Mouse (Mus musculus) layer of hippocampus, adult 11-12 months (tissue): ENCODE data around the gene Tep1.
"Not testable (repeated sequence)": the region's sequence is repeated elsewhere in the genome, so short reads cannot be mapped to it uniquely, and the experiment has no call there.

Experiments
- DNase-seq: peaks from one replicate; pipeline ENCODE4 v3.0.0; 2022; ENCODE audit warnings: low spot score

Gene Tep1

DNA sequence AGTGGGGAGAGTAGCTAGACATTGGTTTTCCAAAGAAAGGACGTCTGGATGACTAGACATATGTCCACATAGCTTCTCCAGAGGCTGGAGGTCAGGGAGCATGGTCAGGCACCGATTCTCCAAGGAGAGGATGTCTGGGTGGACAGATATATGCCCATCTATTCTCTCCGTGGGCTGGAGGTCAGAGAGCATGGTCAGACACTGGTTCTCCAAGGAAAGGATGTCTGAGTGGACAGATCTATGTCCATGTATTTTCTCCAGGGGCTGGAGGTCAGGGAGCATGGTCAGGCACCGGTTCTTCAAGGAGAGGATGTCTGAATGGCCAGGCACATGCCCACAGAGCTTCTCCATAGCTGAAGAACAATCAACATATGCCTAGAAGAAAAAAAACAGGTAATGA lies 2.1 kb downstream of the Tep1 start:
- no peak for DNase-seq

GRCm38 (mm10) chr14:50866966-50867365 lies 3.4 kb downstream of the Tep1 start:
- DNase-seq, result no peak

- DNase-seq, result not testable (repeated sequence)
Observed at GRCm38 (mm10) chr14:50865005-50865404, 5.4 kb downstream of the Tep1 start.

DNA sequence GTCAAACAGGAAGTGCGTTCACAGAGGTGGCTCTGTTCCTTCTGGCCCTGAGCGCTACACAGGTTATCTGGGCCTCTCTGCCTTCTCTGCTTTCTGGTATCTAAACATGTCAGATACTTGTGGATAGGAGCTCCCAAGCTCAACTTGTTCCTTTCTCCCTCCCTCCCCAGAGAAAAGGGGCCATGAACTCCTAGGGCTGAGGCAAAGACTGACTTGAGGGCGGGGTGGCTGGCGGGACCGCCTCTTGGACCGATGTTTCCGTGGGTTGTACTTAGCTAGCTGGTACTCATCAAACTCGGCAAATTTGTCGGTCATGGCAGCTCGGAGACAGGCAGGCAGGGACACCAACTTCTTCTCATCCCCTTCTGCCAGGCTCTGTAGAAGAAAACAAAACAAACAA lies 7.7 kb downstream of the Tep1 start:
- no peak for DNase-seq

DNA sequence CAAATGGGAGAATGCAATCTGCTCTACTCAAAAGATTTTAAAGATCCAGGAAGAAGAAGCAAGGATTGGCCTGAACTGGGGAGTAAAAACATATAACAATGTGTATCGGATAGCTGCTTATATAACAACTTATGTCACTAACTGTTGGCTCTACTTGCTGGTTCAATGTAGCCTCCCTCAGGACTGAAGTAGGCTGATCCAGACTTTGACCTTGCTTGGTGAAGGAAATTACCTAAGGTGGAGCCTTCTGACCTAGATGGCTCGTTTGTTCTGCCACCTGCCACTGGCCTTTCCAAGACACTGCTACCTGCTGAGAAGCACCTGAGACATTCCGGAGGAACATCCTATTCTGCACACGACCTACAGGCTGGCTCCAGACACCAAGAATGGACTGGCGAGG lies 14.6 kb downstream of the Tep1 start:
- DNase-seq, result no peak

GRCm38 (mm10) chr14:50837236-50837635 lies 33.1 kb downstream of the Tep1 start:
- DNase-seq, result no peak

DNA sequence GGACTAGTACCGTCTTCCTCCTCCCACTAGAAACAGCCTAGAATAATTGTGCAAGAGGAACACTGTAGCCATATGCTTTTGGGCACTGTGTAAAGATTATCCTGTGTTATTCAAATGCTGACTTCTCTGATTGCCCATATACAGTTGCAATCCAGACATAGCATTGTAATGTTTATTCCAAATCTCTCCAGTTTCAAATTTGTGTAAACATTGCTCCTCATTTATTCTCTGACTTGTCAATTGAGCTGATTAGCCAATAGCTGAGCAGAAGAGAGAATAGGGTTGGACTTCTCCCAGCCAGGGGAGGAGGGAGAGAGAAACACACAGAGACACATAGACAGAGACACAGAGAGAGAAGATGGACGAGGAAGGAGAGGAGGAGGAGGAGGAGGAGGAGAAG lies 35.9 kb downstream of the Tep1 start:
- DNase-seq, result no peak

- DNase-seq, result peak; percentile 60
Observed at GRCm38 (mm10) chr14:50833964-50834363, 36.4 kb downstream of the Tep1 start.

DNA sequence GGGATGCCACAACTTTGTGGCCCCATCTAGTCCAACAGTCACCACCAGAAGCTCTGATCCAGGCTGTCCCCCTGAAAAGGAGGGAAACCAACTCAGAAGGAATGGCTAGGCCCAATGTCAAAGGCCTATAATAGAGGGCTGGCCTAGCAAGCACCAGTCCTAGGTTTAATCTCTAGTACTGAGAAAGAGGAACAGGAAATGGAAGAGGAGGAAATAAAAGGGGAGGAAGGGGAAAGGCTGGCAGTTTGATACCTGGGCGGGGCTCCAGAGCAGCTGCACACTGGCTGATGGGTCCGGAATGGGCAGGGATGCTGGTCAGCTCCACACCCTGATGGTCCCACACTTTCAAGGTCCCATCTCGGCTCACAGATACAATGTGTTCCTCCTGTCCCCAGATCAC lies 40.5 kb downstream of the Tep1 start:
- DNase-seq, result no peak

DNA sequence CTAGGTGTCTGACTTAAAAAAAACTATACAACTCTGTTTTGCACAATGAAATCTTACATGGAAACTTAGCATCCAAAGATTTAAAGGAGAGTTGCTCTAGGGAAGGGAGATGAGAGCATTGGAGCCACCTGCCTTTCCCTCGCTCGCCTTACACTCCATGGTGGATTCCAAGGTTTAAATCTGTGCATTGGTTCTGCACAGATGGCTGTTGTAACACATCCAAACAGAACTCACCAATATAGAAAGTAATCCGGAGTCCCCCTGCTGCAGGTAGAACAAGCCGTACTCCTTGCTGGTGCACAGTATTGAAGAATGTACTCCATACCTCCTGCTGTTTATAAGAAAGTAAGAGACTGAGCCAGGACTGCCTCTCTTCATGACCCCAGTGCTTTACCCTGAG lies 43.8 kb downstream of the Tep1 start:
- peak; percentile 14 for DNase-seq

GRCm38 (mm10) chr14:50824219-50824618 lies 46.1 kb downstream of the Tep1 start:
- DNase-seq, result peak; percentile 22

GRCm38 (mm10) chr14:50823240-50823639 lies 47.1 kb downstream of the Tep1 start:
- no peak for DNase-seq

DNA sequence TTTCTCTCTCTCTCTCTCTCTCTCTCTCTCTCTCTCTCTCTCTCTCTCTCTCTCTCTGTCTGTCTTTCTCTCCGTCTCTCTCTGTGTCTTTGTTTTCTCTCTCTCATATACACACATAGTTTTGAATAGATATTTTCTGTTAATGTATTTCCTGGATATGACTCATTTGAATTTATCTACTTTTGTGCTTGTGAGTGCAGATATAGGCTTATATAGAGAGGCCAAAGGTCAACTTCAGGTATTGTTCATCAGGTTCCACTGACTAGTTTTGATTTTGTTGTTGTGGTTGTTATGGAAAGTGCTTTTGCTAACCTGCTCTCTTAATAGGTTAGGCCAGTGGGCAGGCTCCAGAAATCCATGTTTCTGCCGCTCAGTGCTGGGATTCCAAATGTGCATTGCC lies 57.3 kb downstream of the Tep1 start:
- DNase-seq, result no peak

DNA sequence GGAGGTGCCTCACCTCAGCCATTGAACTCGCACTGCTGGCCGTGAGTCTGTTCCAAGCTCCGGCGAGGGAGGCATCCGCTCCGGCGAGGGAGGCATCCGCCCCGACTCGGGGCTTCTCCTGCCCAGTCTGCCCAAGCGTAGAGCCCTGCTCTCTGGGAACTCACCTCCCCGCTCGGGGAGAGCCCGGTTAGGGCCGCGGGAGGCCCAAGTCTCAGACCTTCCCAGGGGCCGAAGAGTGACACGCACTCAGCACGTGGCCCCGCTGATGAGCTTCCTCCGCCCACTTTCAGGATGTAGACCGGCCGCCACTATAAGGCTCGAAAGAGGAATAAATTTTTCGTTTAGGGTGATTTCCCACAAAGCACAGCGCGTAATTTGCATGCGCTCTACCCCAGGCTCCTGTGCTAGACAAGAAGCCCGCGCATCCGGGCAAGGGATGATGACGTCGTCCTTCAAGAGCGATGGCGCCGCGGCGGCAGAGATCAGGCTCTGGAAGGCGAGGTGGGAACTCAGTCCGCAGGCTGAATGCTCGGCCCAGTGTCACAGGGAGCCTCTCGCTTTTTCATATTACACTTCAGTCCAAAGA lies 62.8 kb downstream of the Tep1 start, which contains the start of the genes Ccnb1ip1 and Parp2:
TSS of gene Ccnb1ip1 (minus strand) at position 246 of the 586 bp plus-strand sequence.
TSS of gene Parp2 (plus strand) at position 355 of the 586 bp plus-strand sequence.
- peak; percentile 99 for DNase-seq

DNA sequence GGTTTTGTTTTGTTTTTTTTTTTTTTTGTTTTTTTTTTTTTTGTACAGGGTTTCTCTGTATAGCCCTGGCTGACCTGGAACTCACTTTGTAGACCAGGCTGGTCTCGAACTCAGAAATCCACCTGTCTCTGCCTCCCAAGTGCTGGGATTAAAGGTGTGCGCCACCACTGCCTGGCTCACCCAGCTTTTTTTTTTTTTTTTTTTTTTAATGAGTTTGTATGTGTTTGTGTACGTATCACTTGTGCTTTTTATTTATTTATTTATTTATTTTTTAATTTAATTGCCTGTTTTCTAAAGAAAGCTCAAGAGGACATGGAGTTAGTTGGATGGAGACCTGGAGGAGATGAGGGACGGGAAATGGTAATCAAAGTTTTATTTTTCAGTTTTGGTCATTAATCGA lies 63.9 kb downstream of the Tep1 start:
- DNase-seq, result not testable (repeated sequence)

DNA sequence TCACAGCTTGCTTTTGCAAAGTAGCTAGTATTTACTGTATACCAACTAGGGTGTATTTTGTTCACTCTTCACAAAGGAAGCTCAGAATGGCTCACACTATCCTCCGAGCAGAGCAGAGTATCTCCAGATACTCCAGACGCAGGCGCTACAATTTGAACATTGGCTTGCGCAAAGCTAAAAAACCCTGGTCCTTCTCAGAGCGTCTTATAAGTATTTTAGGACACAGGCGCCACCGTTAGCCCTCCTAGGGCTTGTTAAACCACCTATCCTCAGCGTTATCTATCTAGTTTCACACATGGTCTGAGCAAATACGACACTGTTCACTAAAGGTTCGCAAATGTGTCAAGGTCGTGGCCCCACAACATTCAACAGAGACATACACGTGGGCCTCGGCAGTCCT lies 65.7 kb downstream of the Tep1 start:
- no peak for DNase-seq

DNA sequence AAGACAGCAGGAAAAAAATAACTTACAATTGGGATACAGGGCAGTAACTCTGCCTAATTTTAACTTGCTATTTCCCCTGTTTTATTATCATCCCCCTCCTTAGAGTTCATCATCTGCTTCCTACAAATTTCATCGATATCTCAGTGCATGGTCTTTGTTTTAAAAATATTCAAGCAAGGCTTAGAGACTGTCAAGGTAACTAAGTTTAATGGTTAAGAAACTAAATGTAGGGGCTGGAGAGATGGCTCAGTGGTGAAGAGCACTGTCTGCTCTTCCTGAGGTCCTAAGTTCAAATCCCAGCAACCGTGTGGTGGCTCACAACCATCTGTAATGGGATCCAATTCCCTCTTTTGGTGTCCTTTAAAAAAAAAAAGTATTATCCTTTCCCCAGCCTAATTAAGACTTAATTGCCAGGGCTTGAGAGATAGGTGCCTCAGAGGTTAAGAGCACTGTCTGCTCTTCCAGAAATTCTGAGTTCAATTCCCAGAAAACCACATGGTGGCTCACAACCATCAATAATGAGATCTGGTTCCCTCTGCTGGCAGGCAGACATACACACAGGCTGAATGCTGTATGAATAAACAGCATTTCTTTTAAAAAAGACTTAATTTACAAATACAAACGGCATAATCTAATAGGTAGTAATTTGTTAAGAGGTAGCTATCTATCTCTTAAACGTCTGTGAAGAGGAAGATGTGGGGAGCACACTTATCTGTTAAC lies 67.4 kb downstream of the Tep1 start:
- no peak for DNase-seq

GRCm38 (mm10) chr14:50802441-50802840 lies 67.9 kb downstream of the Tep1 start:
- DNase-seq, result no peak

GRCm38 (mm10) chr14:50799502-50800259 lies 70.7 kb downstream of the Tep1 start:
- peak; percentile 48 for DNase-seq

- no peak for DNase-seq
Observed at GRCm38 (mm10) chr14:50798512-50798911, 71.8 kb downstream of the Tep1 start.

DNA sequence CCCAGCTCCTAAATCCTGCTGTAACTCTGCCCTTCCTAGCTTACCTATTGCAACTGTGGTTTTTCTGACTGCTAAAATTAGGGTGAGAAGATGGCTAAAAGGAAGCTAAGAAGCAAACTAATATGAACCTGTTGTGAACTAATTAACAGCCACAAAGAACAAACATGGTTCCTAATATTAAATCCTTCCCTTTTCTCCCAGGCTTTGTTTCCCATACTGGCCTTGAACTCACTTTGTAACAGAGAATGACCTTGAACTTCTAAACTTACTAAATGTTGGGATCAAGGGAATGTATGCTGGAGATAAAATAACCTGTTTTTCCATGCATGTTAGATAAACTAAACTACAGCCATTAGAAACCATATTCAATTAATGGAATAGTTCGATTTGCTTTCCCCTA lies 73.9 kb downstream of the Tep1 start:
- DNase-seq, result no peak

- no peak for DNase-seq
Observed at GRCm38 (mm10) chr14:50795965-50796364, 74.4 kb downstream of the Tep1 start.
